Mouse (Mus musculus) heart, postnatal 0 days (tissue): Measurements from ENCODE around the gene Dph5. TPM values are rescaled to one million over a fixed set of nuclear protein-coding genes. Genes with fewer than 3 reads are reported as not detected.

Source experiments
- ATAC-seq: fragments of 200-750 bp; cut with Nextera tagmentation; 2 replicates; pipeline ENCODE4 v1.8.0; 2017; ENCODE audit warnings: low read depth, moderate number of reproducible peaks, moderate library complexity; ENCODE audit not compliant: insufficient read depth
- DNase-seq: peaks from one replicate; pipeline ENCODE4 v3.0.0-alpha.2; 2016; ENCODE audit warnings: low spot score
- H3K27ac ChIP-seq: fragments of 300-500 bp; sonication (generic); 2 replicates; pipeline ENCODE4 v1.5.1; 2014; ENCODE audit warnings: low read depth, mild to moderate bottlenecking
- H3K27me3 ChIP-seq: fragments of 300-500 bp; sonication (generic); 2 replicates; pipeline ENCODE4 v1.6.1; 2014; ENCODE audit warnings: low read length, mixed read lengths; ENCODE audit not compliant: control insufficient read depth, insufficient read depth
- H3K36me3 ChIP-seq: fragments of 300-500 bp; sonication (generic); replicated peaks from 2 replicates; pipeline ENCODE4 v1.6.1; 2014; ENCODE audit warnings: low read length, mixed read lengths; ENCODE audit not compliant: control insufficient read depth, insufficient read depth
- H3K4me1 ChIP-seq: fragments of 300-500 bp; sonication (generic); 2 replicates; pipeline ENCODE4 v1.6.1; 2014; ENCODE audit warnings: antibody characterized with exemption; ENCODE audit not compliant: control insufficient read depth, insufficient read depth
- H3K4me2 ChIP-seq: fragments of 300-500 bp; sonication (generic); 2 replicates; pipeline ENCODE4 v1.6.1; 2014; ENCODE audit warnings: low read depth, mild to moderate bottlenecking, low read length, moderate library complexity
- H3K4me3 ChIP-seq: fragments of 300-500 bp; sonication (generic); 2 replicates; pipeline ENCODE4 v1.5.1; 2014; ENCODE audit warnings: low read depth, low read length
- H3K9ac ChIP-seq: fragments of 300-500 bp; sonication (generic); replicated peaks from 2 replicates; pipeline ENCODE4 v1.6.1; 2014; ENCODE audit warnings: low read depth, low read length, mixed read lengths
- H3K9me3 ChIP-seq: fragments of 300-500 bp; sonication (generic); replicated peaks from 2 replicates; pipeline ENCODE4 v1.6.1; 2016; ENCODE audit warnings: low read length; ENCODE audit not compliant: control insufficient read depth
- CTCF ChIP-seq: IDR thresholded peaks from 2 replicates; pipeline ENCODE4 v1.5.1; 2016; ENCODE audit warnings: antibody characterized with exemption, control low read depth, low read depth
- EP300 ChIP-seq: IDR thresholded peaks from 2 replicates; pipeline ENCODE4 v1.6.1; 2016; ENCODE audit warnings: antibody characterized with exemption, low read depth
- WGBS: fragments of 180-500 bp; shearing (Covaris S2); extraction: QIAGEN DNeasy Blood & Tissue Kit; methylation state at CpG from one replicate; pipeline ENCODE4 v1.1.7; 2014; 5-methylcytosine and 5-hydroxymethylcytosine counted together
- polyA plus RNA-seq: library from polyadenylated mRNA; unstranded; fragments of >200 nt; fragmentation: Nextera tagmentation; extraction: Ambion mirVana; gene quantifications from 2 replicates; pipeline ENCODE4 v1.2.1, GENCODE M21; 2015
- total RNA-seq: library from RNA; depleted of rRNA; stranded (reverse); fragments of >200 nt; gene quantifications from 2 replicates; pipeline ENCODE4 v1.2.3, GENCODE M21; 2014; ENCODE audit warnings: low replicate concordance

Dph5 gene
- total and polyA plus RNA-seq, 2 experiments from 2014 or later, result 6.4 to 14.0 TPM

- Histone ChIP-seq H3K4me2 (no peak overlapping the region), H3K4me1 (no peaks in the 10 kb centered on the region), H3K36me3 (no peaks in the 10 kb centered on the region), H3K27me3 (no peaks in the 10 kb centered on the region), H3K27ac (no peak overlapping the region), H3K9ac (no peak overlapping the region), H3K4me3 (no peak overlapping the region), H3K9me3 (no peaks in the 10 kb centered on the region)
- WGBS, result 77% methylated on average over 11 of the region's 11 CpGs
- ATAC-seq (no peak), DNase-seq (no peak)
- TF ChIP-seq CTCF (no peak), EP300 (no peak)
These were observed 38.8 kb upstream of the Dph5 start for GRCm38 (mm10) chr3:115848686-115849480.

GRCm38 (mm10) chr3:115850946-115851345 is 36.7 kb upstream of the Dph5 start:
- WGBS, result 58% methylated on average over 4 of the region's 4 CpGs
- ATAC-seq (no peak), DNase-seq (no peak)
- H3K4me3 ChIP-seq, result no peak overlapping the region
- no peaks in the 10 kb centered on the region for H3K27me3 ChIP-seq
- no peaks in the 10 kb centered on the region for H3K9me3 ChIP-seq
- H3K9ac ChIP-seq, result no peak overlapping the region
- H3K27ac ChIP-seq, result no peak overlapping the region
- TF ChIP-seq CTCF, result no peak
- H3K4me2 ChIP-seq, result no peak overlapping the region
- no peaks in the 10 kb centered on the region for H3K4me1 ChIP-seq
- H3K36me3 ChIP-seq, result no peaks in the 10 kb centered on the region

DNA sequence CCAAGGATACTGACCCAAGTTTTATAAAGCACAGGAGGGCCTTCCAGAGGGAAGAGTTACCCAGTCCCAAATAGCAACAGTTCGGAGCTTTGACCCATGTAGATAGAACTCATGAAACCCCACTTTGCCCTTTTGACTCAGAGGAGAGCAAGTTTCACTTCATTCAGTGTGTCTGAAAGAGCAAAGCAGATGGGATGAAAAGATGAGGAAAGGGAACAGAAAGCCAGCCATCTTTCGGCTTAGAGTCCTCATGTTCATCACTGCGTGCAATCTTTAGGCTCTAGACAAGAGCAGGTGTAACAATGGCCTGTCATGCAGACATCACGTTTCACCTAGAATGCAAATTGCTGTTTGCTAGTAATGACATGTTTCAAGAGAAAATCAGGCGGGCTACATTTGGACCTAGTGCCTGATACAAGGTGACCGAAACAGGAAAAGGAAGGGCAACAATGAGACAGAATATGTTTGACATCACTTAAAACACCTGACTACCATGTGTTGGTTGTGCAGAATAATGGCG is 32.9 kb upstream of the Dph5 start:
- H3K36me3 ChIP-seq, result no peaks in the 10 kb centered on the region
- TF ChIP-seq EP300 (no peak), CTCF (no peak)
- H3K27me3 ChIP-seq, result no peaks in the 10 kb centered on the region
- ATAC-seq (no peak), DNase-seq (no peak)
- H3K9ac ChIP-seq, result no peak overlapping the region
- no peak overlapping the region for H3K4me2 ChIP-seq
- H3K9me3 ChIP-seq, result no peaks in the 10 kb centered on the region
- H3K27ac ChIP-seq, result no peak overlapping the region
- 91% methylated on average over 7 of the region's 7 CpGs for WGBS
- no peak overlapping the region for H3K4me3 ChIP-seq
- H3K4me1 ChIP-seq, result no peaks in the 10 kb centered on the region

DNA sequence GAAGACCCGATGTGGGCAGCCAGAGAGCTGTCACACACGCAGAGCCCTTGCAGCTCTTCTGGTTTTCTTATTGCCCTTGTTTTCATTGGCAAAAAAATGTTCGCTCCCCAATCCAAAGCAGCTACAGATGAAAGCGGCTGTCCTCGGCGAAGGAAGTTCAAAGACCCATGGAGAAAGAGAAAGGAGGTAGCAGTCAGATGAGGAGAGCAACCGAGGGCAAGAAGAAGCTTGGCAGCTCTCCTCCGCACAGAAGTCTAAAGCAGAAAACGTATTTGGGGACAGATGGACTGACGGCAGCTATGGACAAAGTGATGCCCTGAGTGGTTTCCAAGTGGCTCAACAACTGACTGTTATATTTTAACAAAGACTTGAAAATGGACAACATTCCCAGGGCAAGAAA is 32.1 kb upstream of the Dph5 start:
- no peak for ATAC-seq
- no peaks in the 10 kb centered on the region for H3K9me3 ChIP-seq
- 68% methylated on average over 10 of the region's 10 CpGs for WGBS

DNA sequence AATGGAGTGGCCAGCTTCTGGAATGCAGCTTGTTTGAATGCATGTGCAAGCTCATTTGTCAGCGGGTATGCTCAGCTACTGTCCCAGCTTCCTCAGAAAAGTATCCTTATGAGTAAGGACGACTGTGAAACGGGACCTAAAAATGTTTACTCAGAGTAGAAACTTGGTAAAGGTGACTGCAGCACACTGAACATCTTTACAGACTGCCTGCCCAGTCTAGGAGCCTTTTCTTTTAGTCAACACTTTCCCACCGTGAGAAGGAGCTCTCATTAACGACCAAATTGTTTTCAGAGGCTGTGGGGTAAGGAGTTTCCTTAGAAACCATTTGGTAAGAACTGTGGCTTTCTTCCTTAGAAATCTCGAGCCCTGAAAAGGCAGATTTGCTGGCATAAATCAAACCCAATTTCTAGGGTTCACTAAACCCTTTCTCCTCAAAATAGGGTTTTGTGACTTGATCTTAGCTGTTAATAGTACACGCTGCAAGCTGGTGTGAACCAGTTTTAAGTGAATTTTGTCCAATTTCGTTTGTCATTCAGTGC is 31.1 kb upstream of the Dph5 start:
- Histone ChIP-seq H3K9ac (no peak overlapping the region), H3K27ac (no peak overlapping the region), H3K4me1 (no peaks in the 10 kb centered on the region), H3K9me3 (no peaks in the 10 kb centered on the region), H3K36me3 (no peaks in the 10 kb centered on the region), H3K27me3 (no peaks in the 10 kb centered on the region), H3K4me3 (no peak overlapping the region), H3K4me2 (no peak overlapping the region)
- WGBS, result 30% methylated on average over 8 of the region's 8 CpGs
- ATAC-seq (no peak), DNase-seq (no peak)
- TF ChIP-seq CTCF, result no peak

More for the DNA sequence above, 32.1 kb upstream of the Dph5 start:
- Histone ChIP-seq H3K4me2 (no peak overlapping the region), H3K4me1 (no peaks in the 10 kb centered on the region), H3K4me3 (no peak overlapping the region), H3K27me3 (no peaks in the 10 kb centered on the region), H3K27ac (no peak overlapping the region), H3K36me3 (no peaks in the 10 kb centered on the region), H3K9ac (no peak overlapping the region)
- TF ChIP-seq CTCF, result no peak
- TF ChIP-seq EP300, result no peak
- DNase-seq, result no peak
